Mouse (Mus musculus) ES-Bruce4 (cell line): Measurements from ENCODE around the gene Pitpnc1. TPM values are rescaled to one million over a fixed set of nuclear protein-coding genes. Genes with fewer than 3 reads are reported as not detected.

Source experiments
- H3K27ac ChIP-seq: 2 replicates; pipeline ENCODE4 v1.5.1; 2012; ENCODE audit warnings: low read length, inconsistent platforms; ENCODE audit not compliant: insufficient read depth
- H3K27me3 ChIP-seq: 2 replicates; pipeline ENCODE4 v1.6.1; 2012; ENCODE audit warnings: mild to moderate bottlenecking, low read length, inconsistent platforms; ENCODE audit not compliant: control insufficient read depth, poor library complexity, insufficient read depth, severe bottlenecking
- H3K36me3 ChIP-seq: 2 replicates; pipeline ENCODE4 v1.6.1; 2012; ENCODE audit warnings: inconsistent platforms, mild to moderate bottlenecking, low read length, moderate library complexity; ENCODE audit not compliant: control insufficient read depth, poor library complexity, insufficient read depth, severe bottlenecking
- H3K4me1 ChIP-seq: one replicate; pipeline ENCODE4 v1.8.1; 2011; ENCODE audit warnings: low read length; ENCODE audit not compliant: control insufficient read depth, insufficient read depth
- H3K4me3 ChIP-seq: 2 replicates; pipeline ENCODE4 v1.5.1; 2011; ENCODE audit warnings: low read depth, mild to moderate bottlenecking, low read length
- H3K9ac ChIP-seq: 2 replicates; pipeline ENCODE4 v1.6.1; 2012; ENCODE audit warnings: low read depth, mild to moderate bottlenecking, inconsistent platforms; ENCODE audit not compliant: poor library complexity, severe bottlenecking
- H3K9me3 ChIP-seq: replicated peaks from 2 replicates; pipeline ENCODE4 v1.6.1; 2012; ENCODE audit warnings: mild to moderate bottlenecking, low read length, inconsistent platforms; ENCODE audit not compliant: control insufficient read depth, poor library complexity, insufficient read depth, severe bottlenecking
- CTCF ChIP-seq: IDR thresholded peaks from one replicate; pipeline ENCODE4 v1.8.1; 2011; ENCODE audit warnings: low read depth, low read length
- EP300 ChIP-seq: IDR thresholded peaks from 2 replicates; pipeline ENCODE4 v1.6.1; 2011; ENCODE audit warnings: low read depth, low read length; ENCODE audit not compliant: insufficient read depth
- POLR2A ChIP-seq: IDR thresholded peaks from one replicate; pipeline ENCODE4 v1.8.1; 2011; ENCODE audit warnings: low read length; ENCODE audit not compliant: insufficient read depth
- polyA plus RNA-seq: library from polyadenylated mRNA; stranded (reverse); fragments of >200 nt; gene quantifications from 2 replicates; pipeline ENCODE4 v1.2.4, GENCODE M21; 2011; ENCODE audit warnings: low read depth; ENCODE audit not compliant: missing spikeins, insufficient read depth, insufficient read length

The Pitpnc1 gene
- polyA plus RNA-seq, 1 experiment: 27.1 TPM

- Histone ChIP-seq H3K27ac (no peak overlapping the region), H3K9ac (no peak overlapping the region), H3K4me3 (no peak overlapping the region), H3K27me3 (no peaks in the 10 kb centered on the region), H3K36me3 (no peaks in the 10 kb centered on the region), H3K9me3 (no peaks in the 10 kb centered on the region), H3K4me1 (no peaks in the 10 kb centered on the region)
- TF ChIP-seq CTCF: peak; percentile 26
- TF ChIP-seq POLR2A: no peak
These were observed 224.8 kb downstream of the Pitpnc1 start for GRCm38 (mm10) chr11:107245657-107246056.

GRCm38 (mm10) chr11:107243126-107243525 is 227.4 kb downstream of the Pitpnc1 start:
- H3K27ac ChIP-seq: no peak overlapping the region
- no peaks in the 10 kb centered on the region for H3K36me3 ChIP-seq
- no peaks in the 10 kb centered on the region for H3K9me3 ChIP-seq
- TF ChIP-seq POLR2A: no peak
- TF ChIP-seq CTCF: no peak
- TF ChIP-seq EP300: no peak
- H3K27me3 ChIP-seq: no peaks in the 10 kb centered on the region
- H3K4me3 ChIP-seq: no peak overlapping the region
- no peaks in the 10 kb centered on the region for H3K4me1 ChIP-seq
- H3K9ac ChIP-seq: no peak overlapping the region

DNA sequence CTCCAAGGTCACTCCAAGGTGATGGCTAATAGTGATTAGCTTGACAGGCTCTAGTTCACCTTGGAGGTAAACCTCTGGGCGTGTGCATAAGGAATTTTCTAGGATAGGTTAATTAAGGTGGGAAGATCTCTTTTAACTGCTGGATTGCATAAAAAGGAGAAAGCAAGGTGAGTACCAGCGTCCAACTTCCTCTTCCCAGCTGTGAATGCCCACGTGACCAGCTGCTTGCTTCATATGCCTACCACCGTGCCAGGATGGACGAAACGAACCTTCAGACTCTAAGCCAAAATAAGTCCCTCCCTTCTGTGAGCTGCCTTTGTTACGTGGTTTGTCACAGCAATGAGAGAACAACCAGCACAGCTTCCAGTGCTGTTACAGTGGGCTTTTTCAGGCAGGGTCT is 228.8 kb downstream of the Pitpnc1 start:
- Histone ChIP-seq H3K27ac (no peak overlapping the region), H3K9ac (no peak overlapping the region), H3K4me3 (no peak overlapping the region), H3K9me3 (no peaks in the 10 kb centered on the region), H3K36me3 (no peaks in the 10 kb centered on the region), H3K27me3 (no peaks in the 10 kb centered on the region), H3K4me1 (no peaks in the 10 kb centered on the region)
- TF ChIP-seq CTCF (no peak), EP300 (no peak), POLR2A (no peak)

DNA sequence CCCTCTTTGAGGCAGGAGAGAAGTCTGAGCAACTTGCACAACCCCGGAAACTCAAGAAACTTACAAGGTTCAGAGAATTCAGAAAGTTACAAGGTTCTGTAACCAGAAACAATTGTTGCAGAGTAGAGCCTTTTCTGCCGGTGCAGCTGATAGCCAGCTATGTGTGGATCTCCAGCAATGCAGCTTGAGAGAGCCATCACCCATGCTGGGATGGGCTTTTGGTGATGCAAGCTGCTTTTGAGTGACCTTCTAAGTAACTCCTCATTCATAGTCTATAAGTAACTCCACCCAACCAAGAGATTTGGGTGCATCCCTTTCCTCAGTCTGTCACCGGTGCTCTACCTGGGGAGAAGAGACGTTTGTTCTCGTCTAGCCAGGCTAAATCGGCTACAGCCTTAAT is 232.0 kb downstream of the Pitpnc1 start:
- no peaks in the 10 kb centered on the region for H3K27me3 ChIP-seq
- no peaks in the 10 kb centered on the region for H3K4me1 ChIP-seq
- no peak overlapping the region for H3K9ac ChIP-seq
- no peak overlapping the region for H3K27ac ChIP-seq
- H3K4me3 ChIP-seq: no peak overlapping the region
- no peaks in the 10 kb centered on the region for H3K9me3 ChIP-seq
- TF ChIP-seq EP300 (no peak), CTCF (no peak), POLR2A (no peak)
- no peaks in the 10 kb centered on the region for H3K36me3 ChIP-seq

DNA sequence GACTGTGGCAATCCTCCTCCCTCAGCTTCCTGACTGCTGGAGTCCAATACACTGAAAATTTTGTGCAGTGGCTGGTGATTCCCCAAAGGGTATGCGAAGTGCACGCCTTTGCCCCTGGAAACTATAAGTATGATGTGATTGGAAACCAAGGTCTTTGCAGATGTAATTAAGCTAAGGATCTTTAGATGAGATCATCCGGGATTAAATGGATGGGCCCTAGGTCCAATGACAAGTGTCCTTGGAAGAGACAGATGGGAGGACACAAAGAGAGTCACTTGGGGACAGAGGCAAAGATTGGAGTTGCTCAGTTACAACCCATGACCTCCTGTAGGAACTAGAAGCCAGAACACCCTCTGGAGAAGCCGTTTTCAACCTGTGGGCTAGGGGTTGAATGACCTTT is 233.0 kb downstream of the Pitpnc1 start:
- no peak overlapping the region for H3K9ac ChIP-seq
- H3K4me3 ChIP-seq: no peak overlapping the region
- H3K4me1 ChIP-seq: no peaks in the 10 kb centered on the region
- no peaks in the 10 kb centered on the region for H3K36me3 ChIP-seq
- H3K27me3 ChIP-seq: no peaks in the 10 kb centered on the region
- TF ChIP-seq EP300 (no peak), CTCF (no peak), POLR2A (no peak)
- no peak overlapping the region for H3K27ac ChIP-seq
- H3K9me3 ChIP-seq: no peaks in the 10 kb centered on the region

DNA sequence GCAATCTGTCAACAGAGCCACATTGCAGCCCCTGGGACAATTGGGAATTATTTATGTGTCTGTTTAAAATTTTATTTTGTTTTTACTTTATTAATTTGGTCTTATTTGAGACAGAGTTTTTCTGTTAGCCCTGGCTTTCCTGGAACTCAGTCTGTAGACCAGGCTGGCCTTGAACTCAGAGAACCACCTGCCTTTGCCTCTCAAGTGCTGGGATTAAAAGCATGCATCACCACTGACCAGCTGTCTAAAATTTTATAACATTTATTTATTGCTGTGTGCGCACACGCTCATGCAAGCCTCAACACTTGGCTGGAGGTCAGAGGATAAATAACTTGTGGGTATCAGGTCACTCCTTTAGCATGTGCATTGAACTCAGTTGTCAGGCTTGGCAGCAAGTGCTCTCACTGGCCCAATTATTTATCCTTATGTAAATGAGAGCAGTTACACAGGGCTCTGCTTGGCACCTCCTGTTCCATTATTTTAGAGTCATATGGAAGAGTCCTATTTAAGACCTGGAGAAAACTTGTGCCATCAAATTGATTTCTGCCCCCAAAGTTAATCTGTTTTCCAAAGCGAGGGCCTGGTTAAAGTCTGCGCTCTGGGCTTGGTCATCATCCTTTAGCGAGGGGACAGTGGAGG is 237.1 kb downstream of the Pitpnc1 start:
- Histone ChIP-seq H3K4me3 (no peak overlapping the region), H3K9me3 (0 out of 2 replicates have a peak, but pooled peaks cover 2% of the 10 kb centered on the region), H3K9ac (no peak overlapping the region), H3K27me3 (no peaks in the 10 kb centered on the region), H3K27ac (no peak overlapping the region), H3K4me1 (no peaks in the 10 kb centered on the region), H3K36me3 (peaks cover 7% of the 10 kb centered on the region)
- no peak for TF ChIP-seq EP300
- no peak for TF ChIP-seq CTCF

DNA sequence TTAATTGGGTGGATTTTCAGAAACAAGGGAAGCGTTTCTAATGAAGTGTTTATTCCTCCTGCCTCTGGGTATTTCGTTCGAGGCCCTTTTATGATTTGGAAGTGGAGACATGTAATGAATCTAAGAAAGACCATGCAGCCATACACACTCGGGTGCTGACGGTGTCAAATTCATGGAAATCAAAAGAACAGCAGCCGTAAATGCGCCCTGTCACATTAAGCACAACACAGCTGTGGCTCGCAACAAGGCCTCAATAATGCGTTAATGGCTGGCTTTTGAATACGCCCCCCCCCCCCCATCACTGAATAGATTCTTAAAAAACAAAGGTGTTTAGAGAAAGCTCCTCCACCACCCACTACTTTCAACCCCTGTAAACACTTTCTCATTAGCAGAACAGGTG is 240.4 kb downstream of the Pitpnc1 start:
- H3K9ac ChIP-seq: no peak overlapping the region
- no peaks in the 10 kb centered on the region for H3K27me3 ChIP-seq
- H3K4me3 ChIP-seq: no peak overlapping the region
- peaks cover 7% of the 10 kb centered on the region for H3K36me3 ChIP-seq
- H3K9me3 ChIP-seq: 0 out of 2 replicates have a peak, but pooled peaks cover 2% of the 10 kb centered on the region
- TF ChIP-seq CTCF: no peak
- TF ChIP-seq EP300: no peak
- no peak for TF ChIP-seq POLR2A
- no peak overlapping the region for H3K27ac ChIP-seq
- no peaks in the 10 kb centered on the region for H3K4me1 ChIP-seq
